Mouse (Mus musculus) heart, embryonic 16.5 days (tissue): ENCODE results near the gene Serpinb1a. TPM values are rescaled to one million over a fixed set of nuclear protein-coding genes. Genes with fewer than 3 reads are reported as not detected.

Source experiments
- ATAC-seq: fragments of 200-750 bp; cut with Nextera tagmentation; replicated peaks from 2 replicates; pipeline ENCODE4 v1.8.0; 2017; ENCODE audit warnings: moderate number of reproducible peaks; ENCODE audit not compliant: insufficient read depth, low FRiP score; ENCODE audit errors: extremely low read depth
- H3K27ac ChIP-seq: fragments of 300-500 bp; sonication (generic); 2 replicates; pipeline ENCODE4 v1.5.1; 2014; ENCODE audit warnings: mild to moderate bottlenecking, low read length, control low read depth, moderate library complexity
- H3K27me3 ChIP-seq: fragments of 300-500 bp; sonication (generic); 2 replicates; pipeline ENCODE4 v1.6.1; 2014; ENCODE audit warnings: low read length, mixed read lengths; ENCODE audit not compliant: control insufficient read depth, insufficient read depth
- H3K36me3 ChIP-seq: fragments of 300-500 bp; sonication (generic); 2 replicates; pipeline ENCODE4 v1.6.1; 2014; ENCODE audit not compliant: control insufficient read depth, insufficient read depth
- H3K4me1 ChIP-seq: fragments of 300-500 bp; sonication (generic); 2 replicates; pipeline ENCODE4 v1.6.1; 2014; ENCODE audit warnings: low read length, mixed read lengths; ENCODE audit not compliant: control insufficient read depth, insufficient read depth
- H3K4me2 ChIP-seq: fragments of 300-500 bp; sonication (generic); 2 replicates; pipeline ENCODE4 v1.6.1; 2014; ENCODE audit warnings: low read depth, mild to moderate bottlenecking, control low read depth, low read length
- H3K4me3 ChIP-seq: fragments of 300-500 bp; sonication (generic); 2 replicates; pipeline ENCODE4 v1.5.1; 2014; ENCODE audit warnings: mild to moderate bottlenecking, control low read depth, low read length
- H3K9ac ChIP-seq: fragments of 300-500 bp; sonication (generic); 2 replicates; pipeline ENCODE4 v1.6.1; 2014; ENCODE audit warnings: low read length, control low read depth
- H3K9me3 ChIP-seq: fragments of 300-500 bp; sonication (generic); replicated peaks from 2 replicates; pipeline ENCODE4 v1.6.1; 2016; ENCODE audit warnings: low read length; ENCODE audit not compliant: control insufficient read depth
- WGBS: fragments of 180-500 bp; shearing (Covaris S2); extraction: QIAGEN DNeasy Blood & Tissue Kit; methylation state at CpG from one replicate; pipeline ENCODE4 v1.1.7; 2014; 5-methylcytosine and 5-hydroxymethylcytosine counted together
- polyA plus RNA-seq: library from polyadenylated mRNA; unstranded; fragments of >200 nt; fragmentation: Nextera tagmentation; extraction: Ambion mirVana; gene quantifications from 2 replicates; pipeline ENCODE4 v1.2.1, GENCODE M21; 2015

Serpinb1a gene
- polyA plus RNA-seq, 1 experiment from 2014 or later: 14.7 TPM

DNA sequence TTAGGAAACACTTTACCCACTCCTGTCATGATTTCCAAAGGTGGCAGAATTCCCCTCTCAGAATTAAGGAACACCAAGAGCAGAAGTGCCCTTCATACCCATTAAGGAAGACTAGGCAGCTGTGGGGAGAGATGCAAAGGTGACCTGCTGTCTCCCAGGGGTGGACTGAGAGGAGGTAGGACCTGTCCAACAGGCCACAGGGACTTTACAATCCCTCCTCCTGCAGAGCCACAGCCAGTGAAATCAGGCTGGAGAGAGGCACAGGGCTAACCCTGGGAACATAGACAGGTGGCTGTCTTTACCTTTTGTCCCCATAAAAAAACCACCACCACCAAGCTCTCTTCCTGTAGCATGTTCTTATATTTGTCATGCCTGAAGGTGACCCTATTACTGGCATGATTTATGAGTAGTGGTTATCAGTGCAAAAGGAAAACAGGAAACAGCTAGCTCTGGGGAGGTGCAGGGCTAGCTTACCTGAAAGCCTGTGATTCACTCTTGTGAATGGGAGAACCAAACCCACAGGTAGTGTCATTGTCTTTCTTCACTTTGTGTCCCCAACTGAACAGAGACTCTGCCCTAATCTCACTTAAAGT, 1.4 kb downstream of the Serpinb1a start:
- Histone ChIP-seq H3K36me3 (no peaks in the 10 kb centered on the region), H3K9ac (no peak overlapping the region), H3K4me2 (no peak overlapping the region), H3K9me3 (no peaks in the 10 kb centered on the region), H3K4me1 (peaks cover 5% of the 10 kb centered on the region), H3K4me3 (no peak overlapping the region), H3K27ac (peak overlapping the region; percentile 5; the same call in 1 of the 2 replicates), H3K27me3 (no peaks in the 10 kb centered on the region)
- no peak for ATAC-seq

DNA sequence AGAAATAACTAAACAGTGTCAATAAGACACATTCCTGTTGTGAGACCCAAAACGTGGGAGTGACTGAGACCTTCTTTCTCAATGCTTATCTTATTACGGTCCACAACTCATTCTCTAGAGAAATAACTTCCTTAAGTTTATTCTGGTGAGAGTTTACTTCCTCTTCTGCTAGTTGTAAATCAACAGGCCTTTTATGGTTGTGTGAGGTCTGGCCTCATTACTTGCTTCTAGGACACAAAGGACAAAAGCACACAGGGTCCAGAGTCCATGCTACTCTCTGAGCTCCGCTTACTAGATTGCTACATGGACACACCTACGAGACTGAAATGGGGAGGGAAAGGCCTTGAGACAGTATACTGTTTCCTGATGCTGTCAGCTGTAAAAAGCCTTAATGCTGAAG, 1.9 kb downstream of the Serpinb1a start:
- Histone ChIP-seq H3K9me3 (no peaks in the 10 kb centered on the region), H3K4me3 (no peak overlapping the region), H3K36me3 (no peaks in the 10 kb centered on the region), H3K27me3 (no peaks in the 10 kb centered on the region), H3K4me2 (no peak overlapping the region), H3K4me1 (peaks cover 5% of the 10 kb centered on the region), H3K9ac (no peak overlapping the region), H3K27ac (peak overlapping the region; percentile 5; the same call in 1 of the 2 replicates)
- WGBS: 44% methylated on average over 4 of the region's 4 CpGs
- no peak for ATAC-seq

DNA sequence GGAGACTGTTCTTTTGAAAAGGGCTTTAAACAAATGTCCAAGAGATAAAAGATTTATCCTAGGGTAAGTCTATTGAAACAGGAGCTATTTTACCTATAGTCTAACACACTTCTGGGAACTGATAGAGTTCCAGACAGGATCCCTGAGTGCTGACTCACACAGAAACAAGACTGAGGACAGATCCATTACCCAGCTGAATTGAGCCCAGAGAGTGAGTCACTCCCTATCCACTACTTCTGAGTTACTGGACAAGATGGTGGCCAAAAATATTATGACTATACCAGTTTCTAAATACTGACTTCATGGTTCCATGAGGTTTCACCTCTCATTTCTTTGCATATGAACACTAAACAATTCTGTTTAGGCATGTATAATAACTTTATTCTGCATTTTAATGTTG, 4.8 kb downstream of the Serpinb1a start:
- no peak for ATAC-seq
- H3K9ac ChIP-seq: no peak overlapping the region
- H3K4me3 ChIP-seq: no peak overlapping the region
- no peak overlapping the region for H3K27ac ChIP-seq
- no peaks in the 10 kb centered on the region for H3K9me3 ChIP-seq
- H3K36me3 ChIP-seq: no peaks in the 10 kb centered on the region
- H3K27me3 ChIP-seq: no peaks in the 10 kb centered on the region
- no peak overlapping the region for H3K4me2 ChIP-seq
- peaks cover 3% of the 10 kb centered on the region for H3K4me1 ChIP-seq

DNA sequence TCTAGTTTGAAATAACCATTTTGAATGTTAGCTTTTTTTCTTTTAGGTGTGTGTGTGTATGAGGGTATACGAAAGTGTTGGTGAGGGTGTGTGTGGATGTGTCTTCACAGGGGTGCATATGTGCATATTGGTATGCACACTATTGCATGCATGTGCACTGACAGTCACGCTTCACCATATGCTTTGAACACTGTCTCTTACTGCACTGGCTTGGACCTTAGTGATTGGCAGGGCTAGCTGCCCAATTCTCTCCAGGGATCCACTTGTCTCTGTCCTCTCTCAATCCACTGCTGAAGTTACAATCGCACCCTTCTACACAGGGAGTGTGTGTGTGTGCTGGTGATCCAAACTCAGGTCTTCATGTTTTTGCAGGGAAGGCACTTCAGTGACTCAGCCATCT, 9.6 kb downstream of the Serpinb1a start:
- Histone ChIP-seq H3K9me3 (no peaks in the 10 kb centered on the region), H3K27me3 (no peaks in the 10 kb centered on the region)
- 78% methylated on average over 3 of the region's 3 CpGs for WGBS

DNA sequence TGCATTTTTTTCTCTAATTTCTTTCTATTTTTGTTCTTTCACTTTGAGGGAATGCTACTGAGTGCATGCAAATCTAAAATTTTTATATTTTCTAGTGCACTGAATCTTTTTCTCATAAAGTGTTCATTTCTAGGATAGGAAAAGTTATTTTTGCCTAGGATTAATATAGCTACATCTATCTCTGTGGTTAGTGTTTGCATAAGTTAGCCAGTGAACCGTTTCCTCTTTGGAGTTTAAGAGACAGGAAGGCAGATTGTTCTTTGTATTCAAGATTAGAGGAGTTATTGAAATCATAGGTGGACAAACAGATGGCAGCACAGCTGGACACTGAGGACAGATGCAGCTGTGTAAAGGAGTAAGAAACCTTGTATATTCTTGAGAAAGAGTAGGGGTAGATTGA, 11.7 kb downstream of the Serpinb1a start:
- ATAC-seq: no peak
- H3K4me1 ChIP-seq: no peaks in the 10 kb centered on the region
- no peaks in the 10 kb centered on the region for H3K36me3 ChIP-seq
- H3K9ac ChIP-seq: no peak overlapping the region
- H3K9me3 ChIP-seq: no peaks in the 10 kb centered on the region
- no peak overlapping the region for H3K4me2 ChIP-seq
- no peaks in the 10 kb centered on the region for H3K27me3 ChIP-seq
- WGBS: 47% methylated on average over 1 of the region's 1 CpGs
- H3K27ac ChIP-seq: no peak overlapping the region
- H3K4me3 ChIP-seq: no peak overlapping the region

More for the DNA sequence above, 9.6 kb downstream of the Serpinb1a start:
- Histone ChIP-seq H3K36me3 (no peaks in the 10 kb centered on the region), H3K4me2 (no peak overlapping the region), H3K27ac (no peak overlapping the region), H3K4me3 (no peak overlapping the region), H3K9ac (no peak overlapping the region), H3K4me1 (no peaks in the 10 kb centered on the region)
- ATAC-seq: no peak

DNA sequence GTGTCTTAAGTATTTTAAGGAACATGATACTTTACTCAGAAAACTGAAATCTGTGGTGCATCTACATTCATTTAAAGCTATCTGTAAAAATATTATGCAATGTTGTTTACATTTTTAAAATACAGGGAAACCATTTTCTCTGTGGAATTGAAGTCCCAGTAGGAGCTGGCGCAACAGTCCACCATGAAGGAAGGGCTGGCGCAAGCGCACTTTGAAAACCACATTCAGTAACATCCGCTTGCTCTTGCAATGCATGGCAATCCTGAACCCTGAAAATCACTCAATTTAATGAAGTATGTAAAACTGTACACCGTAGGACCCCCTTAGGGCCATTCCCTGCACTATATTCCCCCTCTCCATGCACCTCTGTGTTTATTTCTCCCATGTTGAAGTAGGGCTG, 16.5 kb downstream of the Serpinb1a start:
- Histone ChIP-seq H3K9ac (no peak overlapping the region), H3K27me3 (no peaks in the 10 kb centered on the region), H3K9me3 (no peaks in the 10 kb centered on the region), H3K36me3 (no peaks in the 10 kb centered on the region), H3K4me3 (no peak overlapping the region), H3K4me1 (0 out of 2 replicates have a peak, but pooled peaks cover 4% of the 10 kb centered on the region), H3K27ac (no peak overlapping the region), H3K4me2 (no peak overlapping the region)
- no peak for ATAC-seq
- 92% methylated on average over 5 of the region's 5 CpGs for WGBS

DNA sequence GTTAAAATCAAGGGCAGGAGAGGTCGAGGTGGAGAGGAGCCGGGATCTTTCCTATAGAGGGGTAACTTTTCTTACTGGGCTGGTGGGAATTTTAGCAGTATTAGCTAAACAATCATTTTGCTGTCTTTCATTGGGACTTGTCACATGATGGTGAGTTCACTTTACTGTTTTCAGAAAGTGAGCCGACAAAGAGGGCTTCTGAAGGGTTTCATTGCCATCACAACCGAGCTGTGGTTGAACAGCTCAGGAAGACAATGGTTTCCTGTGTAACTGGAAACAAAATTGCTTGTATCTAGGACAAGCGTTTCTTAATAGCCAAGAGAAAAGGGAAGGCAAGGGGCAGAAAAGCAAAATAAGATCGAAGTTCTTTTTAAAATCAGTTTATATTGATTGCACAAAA, 17.7 kb downstream of the Serpinb1a start:
- H3K4me2 ChIP-seq: no peak overlapping the region
- no peak for ATAC-seq
- WGBS: 66% methylated on average over 6 of the region's 6 CpGs

DNA sequence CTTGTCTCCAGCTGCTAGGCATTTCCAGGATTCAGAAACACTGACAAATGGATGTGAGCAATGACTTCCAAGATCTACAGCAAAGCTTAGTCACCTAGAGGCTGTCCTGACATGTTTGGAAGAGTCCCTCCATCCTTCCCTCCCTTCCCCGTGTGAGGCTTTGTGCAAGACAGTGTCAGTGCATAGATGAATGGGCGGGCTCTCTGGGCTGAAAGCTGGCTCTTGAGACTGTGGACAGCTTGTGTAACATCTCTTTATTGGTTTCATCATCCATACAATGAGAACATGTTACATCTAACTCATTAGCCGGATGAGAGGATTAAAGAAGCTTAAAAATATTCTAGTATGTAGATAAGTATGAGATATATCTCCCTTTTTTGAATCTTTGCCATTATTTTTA, 18.2 kb downstream of the Serpinb1a start:
- H3K27ac ChIP-seq: no peak overlapping the region
- no peaks in the 10 kb centered on the region for H3K9me3 ChIP-seq
- no peaks in the 10 kb centered on the region for H3K27me3 ChIP-seq
- no peak overlapping the region for H3K4me3 ChIP-seq
- ATAC-seq: no peak
- WGBS: 64% methylated on average over 3 of the region's 3 CpGs
- H3K4me2 ChIP-seq: no peak overlapping the region
- H3K36me3 ChIP-seq: no peaks in the 10 kb centered on the region
- H3K4me1 ChIP-seq: peaks cover 4% of the 10 kb centered on the region; the same call in 1 of the 2 replicates
- no peak overlapping the region for H3K9ac ChIP-seq

More for the DNA sequence above, 17.7 kb downstream of the Serpinb1a start:
- no peak overlapping the region for H3K27ac ChIP-seq
- H3K27me3 ChIP-seq: no peaks in the 10 kb centered on the region
- no peak overlapping the region for H3K4me3 ChIP-seq
- H3K36me3 ChIP-seq: no peaks in the 10 kb centered on the region
- no peaks in the 10 kb centered on the region for H3K9me3 ChIP-seq
- peaks cover 4% of the 10 kb centered on the region; the same call in 1 of the 2 replicates for H3K4me1 ChIP-seq
- no peak overlapping the region for H3K9ac ChIP-seq

DNA sequence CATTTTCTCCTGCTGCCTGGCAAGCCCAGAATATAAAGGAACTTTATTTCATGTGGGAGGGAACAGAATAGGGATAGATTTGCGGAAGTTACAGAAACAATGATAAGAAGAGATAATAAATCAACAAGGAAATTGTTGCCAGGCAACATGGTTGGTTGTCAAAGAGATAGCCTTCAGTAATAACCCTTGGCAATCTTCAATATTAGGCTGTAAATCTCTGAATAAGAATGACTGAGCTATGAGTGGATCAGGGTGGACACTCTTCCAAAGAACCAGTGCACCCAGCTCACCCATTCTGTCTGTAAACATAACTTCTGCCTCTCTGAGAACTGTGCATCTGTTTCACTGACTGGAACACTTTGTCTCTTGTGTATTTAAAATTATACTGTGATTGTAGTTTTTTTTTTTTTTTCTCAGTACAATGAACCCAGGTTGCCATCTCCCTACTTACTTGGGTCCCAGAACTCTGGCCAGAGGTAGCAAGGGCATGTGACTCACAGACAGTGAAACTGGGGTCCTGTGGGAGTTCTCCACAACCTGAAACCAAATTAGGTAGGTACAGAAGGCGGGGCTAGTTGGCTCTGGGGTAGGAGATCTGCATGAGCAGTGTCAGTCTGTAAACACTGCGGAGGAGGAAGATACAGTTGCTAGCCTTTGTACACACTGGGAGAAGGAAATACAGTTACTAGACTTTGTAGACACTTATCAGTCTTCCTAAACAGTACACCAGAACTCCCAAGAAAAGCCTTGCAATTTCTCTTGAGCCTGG, 19.3 kb downstream of the Serpinb1a start:
- Histone ChIP-seq H3K27me3 (no peaks in the 10 kb centered on the region), H3K27ac (no peak overlapping the region), H3K9ac (no peak overlapping the region), H3K4me1 (peaks cover 4% of the 10 kb centered on the region; the same call in 1 of the 2 replicates), H3K36me3 (no peaks in the 10 kb centered on the region), H3K9me3 (no peaks in the 10 kb centered on the region), H3K4me2 (no peak overlapping the region), H3K4me3 (no peak overlapping the region)
- 72% methylated on average over 3 of the region's 3 CpGs for WGBS
- ATAC-seq: no peak
